Mouse (Mus musculus) embryonic facial prominence, embryonic 15.5 days (tissue): ENCODE results near the gene Nat8f4. TPM values are rescaled to one million over a fixed set of nuclear protein-coding genes. Genes with fewer than 3 reads are reported as not detected.
"Not testable (repeated sequence)": the region's sequence is repeated elsewhere in the genome, so short reads cannot be mapped to it uniquely, and the experiment has no call there.

Source experiments
- ATAC-seq: fragments of 200-750 bp; cut with Nextera tagmentation; 2 replicates; pipeline ENCODE4 v1.8.0; 2017; ENCODE audit warnings: low read depth, moderate TSS enrichment; ENCODE audit not compliant: insufficient number of reproducible peaks, low FRiP score, low TSS enrichment
- H3K27ac ChIP-seq: fragments of 300-500 bp; sonication (generic); replicated peaks from 2 replicates; pipeline ENCODE4 v1.5.1; 2015; ENCODE audit warnings: mild to moderate bottlenecking, inconsistent platforms
- H3K27me3 ChIP-seq: fragments of 300-500 bp; sonication (generic); 2 replicates; pipeline ENCODE4 v1.6.1; 2015; ENCODE audit warnings: inconsistent platforms
- H3K36me3 ChIP-seq: fragments of 300-500 bp; sonication (generic); 2 replicates; pipeline ENCODE4 v1.6.1; 2015; ENCODE audit warnings: mild to moderate bottlenecking, inconsistent platforms
- H3K4me1 ChIP-seq: fragments of 300-500 bp; sonication (generic); 2 replicates; pipeline ENCODE4 v1.6.1; 2015; ENCODE audit warnings: inconsistent platforms
- H3K4me2 ChIP-seq: fragments of 300-500 bp; sonication (generic); replicated peaks from 2 replicates; pipeline ENCODE4 v1.6.1; 2015; ENCODE audit warnings: mild to moderate bottlenecking, inconsistent platforms
- H3K4me3 ChIP-seq: fragments of 300-500 bp; sonication (generic); replicated peaks from 2 replicates; pipeline ENCODE4 v1.5.1; 2015; ENCODE audit warnings: mild to moderate bottlenecking, inconsistent platforms
- H3K9ac ChIP-seq: fragments of 300-500 bp; sonication (generic); 2 replicates; pipeline ENCODE4 v1.6.1; 2015; ENCODE audit warnings: inconsistent platforms
- H3K9me3 ChIP-seq: fragments of 300-500 bp; sonication (generic); replicated peaks from 2 replicates; pipeline ENCODE4 v1.6.1; 2016; ENCODE audit warnings: inconsistent platforms
- WGBS: fragments of 180-500 bp; shearing (Covaris S2); methylation state at CpG from one replicate; pipeline ENCODE4 v1.1.7; 2015; 5-methylcytosine and 5-hydroxymethylcytosine counted together
- polyA plus RNA-seq: library from polyadenylated mRNA; unstranded; fragments of >200 nt; fragmentation: Nextera tagmentation; extraction: Ambion mirVana; gene quantifications from 2 replicates; pipeline ENCODE4 v1.2.1, GENCODE M21; 2015

Nat8f4 gene
- polyA plus RNA-seq, result 2.4 and 3.2 TPM in 2 replicates

DNA sequence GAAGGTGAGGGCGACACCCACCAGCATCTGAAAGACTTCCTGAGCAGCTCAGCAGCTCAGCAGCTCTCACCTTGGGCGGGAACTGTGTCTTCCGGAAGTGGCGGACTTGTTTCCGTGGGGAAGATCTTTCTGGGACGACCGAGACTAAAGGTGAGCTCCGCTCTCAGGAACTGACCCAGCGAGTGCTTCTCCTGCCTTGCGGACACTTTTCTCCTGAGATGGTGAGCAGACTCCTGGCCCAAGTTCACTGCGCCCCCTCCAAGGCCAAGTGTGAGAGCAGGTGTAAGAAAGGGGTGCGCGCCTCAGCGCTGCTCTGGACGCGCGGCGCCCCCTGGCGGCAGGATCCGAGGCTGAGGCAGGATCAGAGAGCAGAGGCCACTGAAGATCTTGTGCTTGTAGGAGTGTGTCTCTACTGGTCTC, at the start of gene Nat8f4:
Nat8f4 (minus strand) TSS at position 243 of the 420 bp plus-strand sequence.
- H3K27me3 ChIP-seq, H3K9me3 ChIP-seq, H3K4me1 ChIP-seq, ATAC-seq, H3K9ac ChIP-seq, H3K36me3 ChIP-seq, H3K27ac ChIP-seq: not testable (repeated sequence)
- peak within 1 kb of the TSS; percentile 32 for H3K4me3 ChIP-seq
- WGBS, result 17% methylated on average over 20 of the region's 20 CpGs
- peak within 1 kb of the TSS; percentile 36 for H3K4me2 ChIP-seq

DNA sequence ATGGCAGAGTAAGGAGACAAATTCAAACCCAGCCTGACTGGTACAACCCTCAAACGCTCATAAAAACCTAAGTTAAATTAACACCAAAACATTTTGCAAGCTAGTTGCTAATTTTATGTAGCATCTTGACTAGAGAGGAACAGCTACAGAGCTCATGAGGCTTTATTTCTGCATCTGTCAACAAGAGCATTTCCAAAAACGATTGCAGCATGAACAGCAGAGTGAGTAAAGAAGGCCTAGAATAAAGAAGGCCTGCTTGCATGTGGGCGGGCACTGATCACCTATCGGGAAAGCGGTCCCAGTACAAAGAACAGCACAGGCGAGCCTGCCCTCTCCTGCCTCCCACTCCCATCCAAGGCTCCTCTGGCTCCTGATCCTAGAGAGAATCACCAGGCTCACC, 43.9 kb upstream of the Nat8f4 start:
- no peak overlapping the region for H3K4me2 ChIP-seq
- no peak for ATAC-seq
- no peak overlapping the region for H3K27ac ChIP-seq
- H3K27me3 ChIP-seq, result no peaks in the 10 kb centered on the region
- no peak overlapping the region for H3K9ac ChIP-seq
- H3K9me3 ChIP-seq, result no peaks in the 10 kb centered on the region
- 89% methylated on average over 6 of the region's 6 CpGs for WGBS
- H3K36me3 ChIP-seq, result peaks cover 89% of the 10 kb centered on the region
- H3K4me1 ChIP-seq, result no peaks in the 10 kb centered on the region
- no peak overlapping the region for H3K4me3 ChIP-seq

DNA sequence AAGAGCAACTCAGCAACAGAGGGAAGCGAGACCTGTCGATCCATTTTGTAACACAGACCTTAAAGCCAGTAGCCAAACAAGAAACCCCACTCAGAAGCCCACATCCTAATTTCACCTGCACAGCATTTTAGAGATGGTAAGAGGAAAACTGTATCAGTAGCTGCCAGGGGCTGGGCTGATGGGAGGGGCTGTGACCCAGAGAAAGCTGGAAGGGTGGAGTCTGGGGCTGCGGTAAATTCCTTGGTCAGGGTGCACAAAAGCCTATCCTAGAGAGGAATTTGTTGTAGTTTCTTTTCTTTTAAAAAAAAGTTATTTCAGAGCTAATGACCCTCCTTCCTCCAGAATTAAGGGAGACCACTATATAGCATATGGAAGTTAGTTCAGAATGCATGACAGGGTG, 37.8 kb upstream of the Nat8f4 start:
- no peak overlapping the region for H3K4me2 ChIP-seq
- H3K27me3 ChIP-seq, result no peaks in the 10 kb centered on the region
- no peak for ATAC-seq
- peaks cover 52% of the 10 kb centered on the region for H3K36me3 ChIP-seq
- no peak overlapping the region for H3K27ac ChIP-seq
- no peak overlapping the region for H3K4me3 ChIP-seq
- 91% methylated on average over 3 of the region's 3 CpGs for WGBS
- H3K9ac ChIP-seq, result no peak overlapping the region
- no peaks in the 10 kb centered on the region for H3K9me3 ChIP-seq
- H3K4me1 ChIP-seq, result no peaks in the 10 kb centered on the region

DNA sequence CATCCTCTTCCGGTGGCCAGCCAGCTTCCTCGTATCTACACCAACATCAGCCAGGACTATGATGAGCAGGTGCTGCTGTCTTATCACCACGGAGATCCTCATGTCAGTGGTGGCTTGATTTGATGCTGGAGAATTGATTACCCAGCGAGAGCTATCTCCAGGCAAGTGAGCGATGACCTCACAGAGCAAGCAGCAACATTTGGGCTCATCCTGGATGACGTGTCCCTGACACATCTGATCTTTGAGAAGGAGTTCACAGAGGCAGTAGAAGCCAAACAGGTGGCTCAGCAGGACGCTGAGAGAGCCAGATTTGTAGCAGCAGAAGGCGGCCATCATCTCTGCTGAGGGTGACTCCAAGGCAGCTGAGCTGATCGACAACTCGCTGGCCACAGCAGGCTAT, 34.0 kb upstream of the Nat8f4 start:
- 81% methylated on average over 10 of the region's 10 CpGs for WGBS
- Histone ChIP-seq H3K36me3 (peaks cover 17% of the 10 kb centered on the region), H3K27me3 (no peaks in the 10 kb centered on the region), H3K9me3 (no peaks in the 10 kb centered on the region), H3K9ac (no peak overlapping the region), H3K4me1 (no peaks in the 10 kb centered on the region), H3K27ac (no peak overlapping the region), H3K4me3 (no peak overlapping the region), H3K4me2 (no peak overlapping the region)
- no peak for ATAC-seq

DNA sequence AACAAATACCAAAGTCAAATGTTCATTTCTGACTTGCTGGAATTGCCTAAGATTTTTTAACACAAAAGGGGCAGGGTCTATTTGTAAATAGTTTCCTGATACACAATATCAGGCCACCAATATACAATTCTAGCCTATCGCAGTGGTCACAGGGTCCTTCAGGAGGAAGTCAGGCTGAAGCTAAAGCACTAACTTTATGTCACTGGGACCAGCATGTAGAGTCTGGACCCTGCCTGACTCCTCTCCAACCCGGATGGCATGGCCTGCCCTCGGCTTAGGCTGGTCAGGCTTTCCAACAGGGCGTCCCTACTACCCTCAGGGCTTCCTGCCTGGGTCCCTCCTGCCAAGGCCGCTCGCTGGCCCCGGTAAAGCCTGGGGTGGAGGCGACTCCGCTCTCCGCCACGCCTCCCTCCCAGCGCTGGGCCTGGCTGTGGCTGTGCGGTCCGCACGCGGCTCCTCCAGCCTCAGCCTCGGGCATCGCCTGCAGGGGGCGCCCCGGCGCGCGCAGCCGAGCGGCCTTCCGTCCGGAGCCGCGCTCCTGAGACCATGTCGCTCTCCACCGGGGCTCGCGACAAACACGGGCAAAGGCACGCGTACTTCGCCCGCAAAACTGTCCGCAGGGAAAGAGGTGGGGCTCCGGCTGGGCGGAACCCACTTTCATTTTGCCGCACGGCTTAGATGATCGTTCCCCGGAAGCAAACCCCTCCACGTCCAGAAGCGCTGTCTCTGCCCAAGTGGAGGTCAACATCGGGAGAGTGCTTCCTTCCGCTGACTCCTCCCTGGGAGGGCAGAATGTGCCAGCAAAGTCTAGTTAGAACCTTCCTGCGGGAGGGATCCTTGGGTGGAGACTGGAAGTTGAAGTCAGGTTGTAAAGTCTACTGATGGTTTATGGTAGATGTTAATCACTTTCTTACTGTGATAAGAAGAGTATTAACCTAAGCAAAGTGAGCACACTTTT, 32.1 kb upstream of the Nat8f4 start:
- peak overlapping the region; percentile 62 for H3K4me2 ChIP-seq
- H3K9me3 ChIP-seq, H3K4me1 ChIP-seq, H3K36me3 ChIP-seq, H3K27me3 ChIP-seq: not testable (repeated sequence)
- H3K9ac ChIP-seq, result 0 out of 2 replicates have a peak overlapping the region, but pooled peaks have one; percentile 4
- peak; percentile 91 for ATAC-seq
- peak overlapping the region; percentile 80; the same call in 1 of the 2 replicates for H3K27ac ChIP-seq
- WGBS, result under 1% methylated on average over 50 of the region's 50 CpGs
- peak overlapping the region; percentile 54 for H3K4me3 ChIP-seq

DNA sequence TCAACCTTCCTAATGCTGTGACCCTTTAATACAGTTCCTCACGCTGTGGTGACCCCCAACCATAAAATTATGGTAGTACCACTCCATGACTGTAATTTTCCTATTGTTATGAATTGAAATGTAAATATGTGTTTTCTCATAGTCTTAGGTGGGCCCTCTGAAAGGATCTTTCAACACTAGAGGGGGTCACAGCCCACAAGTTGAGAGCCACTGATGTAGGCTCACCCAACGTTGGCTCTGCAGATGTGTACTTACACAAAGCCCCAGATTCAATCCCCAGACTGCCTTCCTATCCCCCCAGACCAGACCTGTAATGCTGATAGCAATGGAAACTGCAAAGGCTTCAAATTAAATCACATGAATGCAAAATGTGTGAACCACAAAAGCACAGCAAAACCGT, 31.0 kb upstream of the Nat8f4 start:
- no peak overlapping the region for H3K27ac ChIP-seq
- H3K4me3 ChIP-seq, result no peak overlapping the region
- H3K4me1 ChIP-seq, result no peaks in the 10 kb centered on the region
- no peak for ATAC-seq
- no peak overlapping the region for H3K9ac ChIP-seq
- no peaks in the 10 kb centered on the region for H3K27me3 ChIP-seq
- H3K36me3 ChIP-seq, result peaks cover 10% of the 10 kb centered on the region; the same call in 1 of the 2 replicates
- H3K9me3 ChIP-seq, result no peaks in the 10 kb centered on the region
- H3K4me2 ChIP-seq, result no peak overlapping the region
- WGBS, result 66% methylated on average over 3 of the region's 3 CpGs

DNA sequence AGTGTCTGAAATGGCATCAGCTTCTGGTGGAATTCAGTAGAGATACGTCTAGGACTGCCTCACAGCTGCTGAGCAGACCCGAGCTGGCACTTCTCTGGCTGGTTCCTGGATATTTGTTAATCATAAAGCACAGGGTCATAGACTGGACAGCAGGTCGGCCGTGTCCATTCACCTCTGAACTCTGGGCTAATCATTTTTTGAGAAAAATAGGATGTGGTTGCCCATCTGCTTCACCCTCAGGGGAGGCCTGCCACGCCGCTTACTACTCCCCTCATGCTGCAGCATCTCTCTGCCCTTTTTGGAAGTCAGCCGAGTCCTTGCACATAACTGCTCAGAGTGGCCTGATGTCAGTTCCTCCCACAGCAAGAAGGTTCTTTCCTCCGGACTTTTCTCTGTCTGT, 29.4 kb upstream of the Nat8f4 start:
- Histone ChIP-seq H3K9ac (no peak overlapping the region), H3K4me2 (no peak overlapping the region), H3K27me3 (no peaks in the 10 kb centered on the region), H3K36me3 (peaks cover 25% of the 10 kb centered on the region), H3K27ac (no peak overlapping the region), H3K4me1 (no peaks in the 10 kb centered on the region), H3K9me3 (no peaks in the 10 kb centered on the region), H3K4me3 (no peak overlapping the region)
- WGBS, result 82% methylated on average over 8 of the region's 8 CpGs
- no peak for ATAC-seq

DNA sequence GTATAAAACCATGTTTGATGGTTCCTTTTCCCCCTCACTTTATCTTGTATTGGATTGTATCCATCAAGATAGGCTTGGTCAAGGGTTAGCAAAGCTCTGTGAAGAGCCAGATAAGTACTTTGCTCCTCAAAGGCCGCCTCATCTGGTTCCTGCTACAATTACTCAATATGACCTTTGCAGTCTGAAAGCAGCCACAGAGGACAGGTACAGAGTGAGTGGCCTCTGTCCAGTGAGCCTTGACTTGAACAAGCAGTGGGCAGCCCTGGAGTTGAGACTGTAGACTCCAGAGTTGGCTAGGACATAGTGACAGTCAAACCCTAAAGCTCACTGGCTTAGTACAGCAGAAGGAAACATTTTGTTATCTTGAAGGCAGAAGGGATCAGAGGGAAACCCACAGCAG, 24.6 kb upstream of the Nat8f4 start:
- peaks cover 65% of the 10 kb centered on the region for H3K36me3 ChIP-seq
- H3K27me3 ChIP-seq, result no peaks in the 10 kb centered on the region
- H3K4me2 ChIP-seq, result no peak overlapping the region
- no peak overlapping the region for H3K9ac ChIP-seq
- no peak overlapping the region for H3K4me3 ChIP-seq
- no peaks in the 10 kb centered on the region for H3K4me1 ChIP-seq
- H3K27ac ChIP-seq, result no peak overlapping the region
- ATAC-seq, result no peak
- WGBS, result 68% methylated on average over 1 of the region's 1 CpGs
- no peaks in the 10 kb centered on the region for H3K9me3 ChIP-seq

DNA sequence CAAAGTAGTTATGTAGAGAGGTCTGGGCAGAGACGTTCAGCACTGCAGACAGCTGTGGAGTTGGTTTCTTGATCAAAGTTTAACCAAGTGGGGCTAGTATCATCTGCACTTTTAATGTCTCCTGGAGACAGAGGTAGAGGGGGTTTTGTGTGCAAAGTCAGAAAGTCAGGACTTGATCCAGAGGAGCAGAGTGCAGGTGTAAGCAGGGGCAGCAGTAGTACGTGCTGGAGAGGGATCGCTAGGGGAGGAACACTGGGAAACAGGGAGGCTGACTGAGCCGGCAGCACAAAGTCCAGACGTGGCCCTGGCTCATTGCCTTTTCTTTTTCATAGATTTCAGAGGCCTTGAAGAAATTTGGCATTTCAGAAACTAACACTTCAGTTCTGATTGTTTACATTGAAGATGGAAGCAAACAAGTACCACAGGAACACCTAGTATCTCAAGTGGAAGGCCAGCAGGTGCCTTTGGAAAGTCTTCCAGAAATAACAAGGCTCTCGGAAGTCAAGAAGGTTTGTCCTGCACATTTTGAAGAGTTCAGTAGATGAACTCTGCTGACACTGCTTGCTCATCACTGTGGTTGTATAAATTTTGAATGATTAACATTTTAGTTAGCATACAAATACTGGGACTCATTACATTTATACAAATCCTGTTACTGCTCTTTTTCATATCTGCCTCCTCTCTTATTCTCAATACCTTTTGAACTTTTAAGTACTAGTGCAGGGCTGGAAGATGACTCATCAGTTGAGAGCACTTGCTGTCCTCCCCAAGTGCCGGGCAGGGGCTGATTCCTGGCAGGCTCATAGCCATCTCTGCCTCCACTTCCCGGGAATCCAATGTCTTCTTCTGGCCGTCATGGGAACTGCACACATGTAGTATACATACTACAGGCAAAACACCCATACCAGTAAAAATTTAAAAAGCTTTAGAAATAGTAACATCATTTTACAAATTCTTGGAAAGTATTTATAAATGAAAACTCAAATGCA, 23.1 kb upstream of the Nat8f4 start:
- Histone ChIP-seq H3K27ac (no peak overlapping the region), H3K4me1 (no peaks in the 10 kb centered on the region), H3K27me3 (no peaks in the 10 kb centered on the region), H3K4me3 (no peak overlapping the region), H3K36me3 (peaks cover 68% of the 10 kb centered on the region), H3K4me2 (no peak overlapping the region), H3K9ac (no peak overlapping the region), H3K9me3 (no peaks in the 10 kb centered on the region)
- ATAC-seq, result no peak
- 91% methylated on average over 9 of the region's 9 CpGs for WGBS

DNA sequence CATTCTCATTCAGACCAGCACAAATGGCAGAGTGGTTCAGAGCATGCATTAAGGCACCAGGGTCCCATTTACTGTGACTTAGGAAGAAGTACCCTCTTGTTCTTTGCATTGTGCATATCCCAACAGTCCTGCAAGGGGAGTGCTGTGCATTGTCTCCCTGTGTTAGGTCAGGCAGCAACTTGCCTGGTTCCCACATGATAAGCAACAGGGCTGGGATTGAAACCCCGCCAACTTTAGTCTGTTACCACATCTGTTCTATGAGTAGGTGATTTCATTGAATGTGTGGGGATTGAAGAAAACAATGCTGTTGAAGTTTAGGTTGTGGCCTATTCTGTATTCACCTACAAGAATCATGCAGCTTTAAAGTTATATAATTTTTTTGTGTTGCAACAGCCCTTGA, 22.0 kb upstream of the Nat8f4 start:
- Histone ChIP-seq H3K27me3 (no peaks in the 10 kb centered on the region), H3K4me1 (no peaks in the 10 kb centered on the region), H3K4me2 (no peak overlapping the region), H3K36me3 (peaks cover 76% of the 10 kb centered on the region), H3K27ac (no peak overlapping the region), H3K4me3 (no peak overlapping the region), H3K9ac (no peak overlapping the region), H3K9me3 (no peaks in the 10 kb centered on the region)
- 87% methylated on average over 1 of the region's 1 CpGs for WGBS
- ATAC-seq, result no peak

DNA sequence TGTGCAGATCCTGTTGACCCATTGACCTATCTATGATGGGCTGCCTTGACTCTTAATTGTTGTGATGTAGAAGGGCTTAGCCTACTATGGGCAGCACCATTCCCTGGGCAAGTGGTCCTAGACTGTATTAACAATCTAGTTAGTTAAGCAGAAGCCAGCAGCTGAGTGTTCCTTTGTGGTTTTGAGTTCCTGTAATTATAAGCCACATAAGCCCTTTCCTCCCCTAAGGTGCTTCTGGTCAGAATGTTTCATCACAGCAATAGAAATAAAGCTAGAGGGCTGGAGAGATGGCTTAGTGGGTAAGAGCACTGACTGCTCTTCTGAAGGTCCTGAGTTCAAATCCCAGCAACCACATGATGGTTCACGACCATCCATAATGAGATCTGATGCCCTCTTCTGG, 19.0 kb upstream of the Nat8f4 start:
- H3K4me2 ChIP-seq, result no peak overlapping the region
- no peak overlapping the region for H3K4me3 ChIP-seq
- 95% methylated on average over 1 of the region's 1 CpGs for WGBS
- H3K9me3 ChIP-seq, result no peaks in the 10 kb centered on the region
- no peaks in the 10 kb centered on the region for H3K27me3 ChIP-seq
- no peak overlapping the region for H3K9ac ChIP-seq
- no peak overlapping the region for H3K27ac ChIP-seq
- no peaks in the 10 kb centered on the region for H3K4me1 ChIP-seq
- ATAC-seq, result no peak
- peaks cover 66% of the 10 kb centered on the region for H3K36me3 ChIP-seq
